Mouse (Mus musculus) lung, postnatal 0 days (tissue): ENCODE measurements around the gene Fbxo6.

Source experiments
- CTCF ChIP-seq: IDR thresholded peaks from 2 replicates; pipeline ENCODE4 v1.5.1; 2016; ENCODE audit warnings: antibody characterized with exemption, mild to moderate bottlenecking
- EP300 ChIP-seq: IDR thresholded peaks from 2 replicates; pipeline ENCODE4 v1.6.1; 2016; ENCODE audit warnings: antibody characterized with exemption, mild to moderate bottlenecking, control low read depth

- TF ChIP-seq EP300: no peak
- TF ChIP-seq CTCF: no peak
Measured at GRCm38 (mm10) chr4:148181483-148181882, 29.5 kb upstream of the Fbxo6 start.
